Mouse (Mus musculus) liver, embryonic 14.5 days (tissue): ENCODE data around the gene Cryzl1. TPM values are rescaled to one million over a fixed set of nuclear protein-coding genes. Genes with fewer than 3 reads are reported as not detected.

Source experiments
- ATAC-seq: fragments of 200-750 bp; cut with Nextera tagmentation; 2 replicates; pipeline ENCODE4 v1.8.0; 2017; ENCODE audit warnings: moderate number of reproducible peaks, mild to moderate bottlenecking, moderate library complexity; ENCODE audit not compliant: insufficient read depth
- DNase-seq, 3 experiments: peaks; one replicate each; pipeline ENCODE4 v3.0.0-alpha.2; 2012 to 2013; ENCODE audit warnings: low read depth in 3 of 3, low spot score in 3 of 3
- H3K27ac ChIP-seq: fragments of 300-500 bp; sonication (generic); 2 replicates; pipeline ENCODE4 v1.5.1; 2014; ENCODE audit warnings: moderate library complexity, mild to moderate bottlenecking, control low read depth, inconsistent platforms
- H3K27me3 ChIP-seq: fragments of 300-500 bp; sonication (generic); 2 replicates; pipeline ENCODE4 v1.6.1; 2014; ENCODE audit warnings: mild to moderate bottlenecking, low read length, moderate library complexity; ENCODE audit not compliant: control insufficient read depth, insufficient read depth
- H3K36me3 ChIP-seq: fragments of 300-500 bp; sonication (generic); replicated peaks from 2 replicates; pipeline ENCODE4 v1.6.1; 2014; ENCODE audit warnings: low read depth; ENCODE audit not compliant: control insufficient read depth, insufficient read depth
- H3K4me1 ChIP-seq, 2 experiments: fragments of 200-500 bp in 1 of 2; fragments of 300-500 bp in 1 of 2; sonication (generic) in 1 of 2; replicated peaks; 2 replicates each; pipeline ENCODE4 v1.6.1; 2012 to 2014; ENCODE audit warnings: antibody characterized with exemption in 1 of 2, inconsistent platforms in 1 of 2, low read length in 1 of 2; ENCODE audit not compliant: control insufficient read depth in 2 of 2, insufficient read depth in 2 of 2
- H3K4me2 ChIP-seq: fragments of 300-500 bp; sonication (generic); 2 replicates; pipeline ENCODE4 v1.6.1; 2014; ENCODE audit warnings: low read depth, mild to moderate bottlenecking, control low read depth, moderate library complexity
- H3K4me3 ChIP-seq, 2 experiments: fragments of 200-500 bp in 1 of 2; fragments of 300-500 bp in 1 of 2; sonication (generic) in 1 of 2; 2 replicates each; pipeline ENCODE4 v1.5.1; 2012 to 2014; ENCODE audit warnings: low read depth in 2 of 2, low read length in 2 of 2, mild to moderate bottlenecking in 2 of 2, control low read depth in 1 of 2, inconsistent platforms in 1 of 2, moderate library complexity in 1 of 2; ENCODE audit not compliant: insufficient read depth in 1 of 2
- H3K9ac ChIP-seq: fragments of 300-500 bp; sonication (generic); replicated peaks from 2 replicates; pipeline ENCODE4 v1.6.1; 2014; ENCODE audit warnings: mild to moderate bottlenecking, control low read depth, moderate library complexity
- H3K9me3 ChIP-seq: fragments of 300-500 bp; sonication (generic); 2 replicates; pipeline ENCODE4 v1.6.1; 2016; ENCODE audit warnings: low read length, mixed read lengths; ENCODE audit not compliant: control insufficient read depth
- CTCF ChIP-seq: IDR thresholded peaks from 2 replicates; pipeline ENCODE4 v1.5.1; 2016; ENCODE audit warnings: antibody characterized with exemption, low read depth, control low read depth
- EP300 ChIP-seq: IDR thresholded peaks from 2 replicates; pipeline ENCODE4 v1.6.1; 2016; ENCODE audit warnings: antibody characterized with exemption, low read depth
- WGBS: fragments of 180-500 bp; shearing (Covaris S2); extraction: QIAGEN DNeasy Blood & Tissue Kit; methylation state at CpG from one replicate; pipeline ENCODE4 v1.1.7; 2014; ENCODE audit not compliant: insufficient replicate concordance; 5-methylcytosine and 5-hydroxymethylcytosine counted together
- polyA plus RNA-seq, 2 experiments: library from polyadenylated mRNA; depleted of rRNA in 1 of 2; stranded (reverse) in 1 of 2; unstranded in 1 of 2; fragments of >200 nt; fragmentation: Nextera tagmentation in 1 of 2; extraction: Ambion mirVana in 1 of 2; gene quantifications; 2 replicates each; pipeline versions ENCODE4 v1.2.1 to v1.2.3; 2012 to 2014

Gene Cryzl1
- polyA plus RNA-seq, 2 experiments: 17.9 to 29.7 TPM

- no peaks in the 10 kb centered on the region for H3K36me3 ChIP-seq
- WGBS: 51% methylated on average over 6 of the region's 6 CpGs
- ATAC-seq (no peak), DNase-seq (no peak)
- H3K4me1 ChIP-seq: peaks cover 0 to 5% of the 10 kb centered on the region in 2 experiments; a peak in 1 of 4 replicates
- H3K9ac ChIP-seq: no peak overlapping the region
- no peak overlapping the region for H3K4me3 ChIP-seq
- H3K27me3 ChIP-seq: no peaks in the 10 kb centered on the region; the same call in 1 of the 2 replicates
- no peak overlapping the region for H3K4me2 ChIP-seq
- no peak overlapping the region for H3K27ac ChIP-seq
- TF ChIP-seq CTCF: no peak
- no peak for TF ChIP-seq EP300
- no peaks in the 10 kb centered on the region for H3K9me3 ChIP-seq
These were observed 35.2 kb upstream of the Cryzl1 start for GRCm38 (mm10) chr16:91763975-91764374.

- TF ChIP-seq CTCF (no peak), EP300 (no peak)
- ATAC-seq (no peak), DNase-seq (no peak)
- Histone ChIP-seq H3K9me3 (no peaks in the 10 kb centered on the region), H3K4me2 (no peak overlapping the region), H3K9ac (no peak overlapping the region), H3K36me3 (no peaks in the 10 kb centered on the region), H3K4me1 (peaks cover 0 to 5% of the 10 kb centered on the region in 2 experiments; a peak in 1 of 4 replicates), H3K27me3 (no peaks in the 10 kb centered on the region; the same call in 1 of the 2 replicates), H3K4me3 (no peak overlapping the region), H3K27ac (no peak overlapping the region)
- whole genome bisulfite sequencing: 68% methylated on average over 7 of the region's 7 CpGs
These were observed 33.7 kb upstream of the Cryzl1 start for GRCm38 (mm10) chr16:91762476-91762875.

- TF ChIP-seq EP300 (no peak), CTCF (no peak)
- Histone ChIP-seq H3K36me3 (no peaks in the 10 kb centered on the region), H3K4me2 (no peak overlapping the region), H3K27me3 (no peaks in the 10 kb centered on the region; the same call in 1 of the 2 replicates), H3K27ac (no peak overlapping the region), H3K9me3 (no peaks in the 10 kb centered on the region), H3K4me3 (no peak overlapping the region), H3K9ac (no peak overlapping the region), H3K4me1 (peaks cover 0 to 5% of the 10 kb centered on the region in 2 experiments; a peak in 1 of 4 replicates)
- 18% methylated on average over 3 of the region's 3 CpGs for WGBS
- ATAC-seq (no peak), DNase-seq (no peak)
These were observed 33.0 kb upstream of the Cryzl1 start for GRCm38 (mm10) chr16:91761761-91762160.

- Histone ChIP-seq H3K27me3 (no peaks in the 10 kb centered on the region; the same call in 1 of the 2 replicates), H3K4me3 (no peak overlapping the region), H3K36me3 (no peaks in the 10 kb centered on the region), H3K27ac (no peak overlapping the region), H3K4me1 (peaks cover 0 to 5% of the 10 kb centered on the region in 2 experiments; a peak in 1 of 4 replicates), H3K4me2 (no peak overlapping the region), H3K9ac (no peak overlapping the region), H3K9me3 (no peaks in the 10 kb centered on the region)
- 69% methylated on average over 9 of the region's 9 CpGs for WGBS
- ATAC-seq (no peak), DNase-seq (no peak)
- TF ChIP-seq EP300: no peak
- no peak for TF ChIP-seq CTCF
These were observed 32.4 kb upstream of the Cryzl1 start for GRCm38 (mm10) chr16:91761202-91761601.

- no peak for TF ChIP-seq EP300
- no peak for TF ChIP-seq CTCF
- Histone ChIP-seq H3K9me3 (no peaks in the 10 kb centered on the region), H3K36me3 (no peaks in the 10 kb centered on the region), H3K4me3 (no peak overlapping the region), H3K4me1 (peaks cover 0 to 8% of the 10 kb centered on the region in 2 experiments; a peak in 2 of 4 replicates), H3K4me2 (no peak overlapping the region), H3K27ac (no peak overlapping the region), H3K27me3 (no peaks in the 10 kb centered on the region), H3K9ac (no peak overlapping the region)
- 16% methylated on average over 6 of the region's 6 CpGs for WGBS
- no peak for ATAC-seq
- DNase-seq: no peak
These were observed 26.2 kb upstream of the Cryzl1 start for GRCm38 (mm10) chr16:91754957-91755356.
